Mouse (Mus musculus) myocyte (in vitro differentiated cells): Measurements from ENCODE around the gene Hnrnpc.

Source experiments
- CEBPB ChIP-seq: IDR thresholded peaks from 2 replicates; pipeline ENCODE4 v1.6.1; 2011; ENCODE audit warnings: mild to moderate bottlenecking, moderate library complexity; ENCODE audit not compliant: poor library complexity, insufficient read depth, severe bottlenecking
- E2F4 ChIP-seq: IDR thresholded peaks from one replicate; pipeline ENCODE4 v1.6.1; 2011; ENCODE audit warnings: mild to moderate bottlenecking, control low read depth, moderate library complexity; ENCODE audit not compliant: insufficient read depth
- MAX ChIP-seq: IDR thresholded peaks from one replicate; pipeline ENCODE4 v1.6.1; 2011; ENCODE audit warnings: low read depth, mild to moderate bottlenecking, control low read depth
- MYOD1 ChIP-seq, 3 experiments: IDR thresholded peaks; one replicate each; pipeline ENCODE4 v1.6.1; 2011; ENCODE audit warnings: control low read depth in 2 of 3, low read depth in 2 of 3, mild to moderate bottlenecking in 2 of 3, moderate library complexity in 1 of 3; ENCODE audit not compliant: insufficient read length in 2 of 3, control insufficient read depth in 1 of 3
- MYOG ChIP-seq, 3 experiments: IDR thresholded peaks; one replicate each; pipeline ENCODE4 v1.6.1; 2011; ENCODE audit warnings: control low read depth in 2 of 3, low read depth in 2 of 3, mild to moderate bottlenecking in 2 of 3; ENCODE audit not compliant: insufficient read length in 2 of 3, control insufficient read depth in 1 of 3, insufficient read depth in 1 of 3
- POLR2A ChIP-seq: IDR thresholded peaks from one replicate; pipeline ENCODE4 v1.6.1; 2011; ENCODE audit warnings: low read depth, mild to moderate bottlenecking, control low read depth, moderate library complexity; ENCODE audit not compliant: insufficient read length
- POLR2AphosphoS2 ChIP-seq: IDR thresholded peaks from one replicate; pipeline ENCODE4 v1.6.1; 2011; ENCODE audit warnings: low read depth, control low read depth; ENCODE audit not compliant: insufficient read length
- REST ChIP-seq: IDR thresholded peaks from one replicate; pipeline ENCODE4 v1.6.1; 2011; ENCODE audit warnings: mild to moderate bottlenecking, control low read depth, moderate library complexity; ENCODE audit not compliant: insufficient read depth, insufficient read length
- SRF ChIP-seq: IDR thresholded peaks from one replicate; pipeline ENCODE4 v1.6.1; 2011; ENCODE audit warnings: low read depth; ENCODE audit not compliant: control insufficient read depth, insufficient read length
- TCF12 ChIP-seq: IDR thresholded peaks from one replicate; pipeline ENCODE4 v1.6.1; 2011; ENCODE audit warnings: mild to moderate bottlenecking, control low read depth; ENCODE audit not compliant: poor library complexity, insufficient read depth, severe bottlenecking
- TCF3 ChIP-seq: IDR thresholded peaks from one replicate; pipeline ENCODE4 v1.6.1; 2011; ENCODE audit warnings: low read depth, control low read depth; ENCODE audit not compliant: insufficient read length
- USF1 ChIP-seq: IDR thresholded peaks from one replicate; pipeline ENCODE4 v1.6.1; 2011; ENCODE audit warnings: low read depth, mild to moderate bottlenecking, control low read depth, moderate library complexity

- TF ChIP-seq MAX, result no peak
- TF ChIP-seq POLR2AphosphoS2, result no peak
- no peak for TF ChIP-seq USF1
- TF ChIP-seq POLR2A, result no peak
- no peak for TF ChIP-seq E2F4
- TF ChIP-seq TCF12, result no peak
- TF ChIP-seq SRF, result no peak
- TF ChIP-seq MYOD1 (IDR thresholded peaks at IDR 0.05; ENCODE audit: control insufficient read depth in 1 of 3, insufficient read length in 2 of 3, low read depth in 2 of 3), result no peak
- TF ChIP-seq MYOG (IDR thresholded peaks at IDR 0.05; ENCODE audit: control insufficient read depth in 1 of 3, insufficient read depth in 1 of 3, insufficient read length in 2 of 3, low read depth in 2 of 3), result no peak
- no peak for TF ChIP-seq CEBPB
- no peak for TF ChIP-seq TCF3
- no peak for TF ChIP-seq REST
These were observed 64.5 kb downstream of the Hnrnpc start for GRCm38 (mm10) chr14:52039332-52039731.
